Mouse (Mus musculus) ovary, adult 18-20 months (tissue): Measurements from ENCODE around the gene R3hdm4.
"Not testable (repeated sequence)": the region's sequence is repeated elsewhere in the genome, so short reads cannot be mapped to it uniquely, and the experiment has no call there.

Source experiments
- DNase-seq: peaks from one replicate; pipeline ENCODE4 v3.0.0; 2022; ENCODE audit warnings: low spot score, mixed read lengths

R3hdm4 gene

GRCm38 (mm10) chr10:79920958-79921535 lies at the start of gene R3hdm4:
TSS of gene R3hdm4 (minus strand) at chr10:79921208.
- DNase-seq: no peak

DNA sequence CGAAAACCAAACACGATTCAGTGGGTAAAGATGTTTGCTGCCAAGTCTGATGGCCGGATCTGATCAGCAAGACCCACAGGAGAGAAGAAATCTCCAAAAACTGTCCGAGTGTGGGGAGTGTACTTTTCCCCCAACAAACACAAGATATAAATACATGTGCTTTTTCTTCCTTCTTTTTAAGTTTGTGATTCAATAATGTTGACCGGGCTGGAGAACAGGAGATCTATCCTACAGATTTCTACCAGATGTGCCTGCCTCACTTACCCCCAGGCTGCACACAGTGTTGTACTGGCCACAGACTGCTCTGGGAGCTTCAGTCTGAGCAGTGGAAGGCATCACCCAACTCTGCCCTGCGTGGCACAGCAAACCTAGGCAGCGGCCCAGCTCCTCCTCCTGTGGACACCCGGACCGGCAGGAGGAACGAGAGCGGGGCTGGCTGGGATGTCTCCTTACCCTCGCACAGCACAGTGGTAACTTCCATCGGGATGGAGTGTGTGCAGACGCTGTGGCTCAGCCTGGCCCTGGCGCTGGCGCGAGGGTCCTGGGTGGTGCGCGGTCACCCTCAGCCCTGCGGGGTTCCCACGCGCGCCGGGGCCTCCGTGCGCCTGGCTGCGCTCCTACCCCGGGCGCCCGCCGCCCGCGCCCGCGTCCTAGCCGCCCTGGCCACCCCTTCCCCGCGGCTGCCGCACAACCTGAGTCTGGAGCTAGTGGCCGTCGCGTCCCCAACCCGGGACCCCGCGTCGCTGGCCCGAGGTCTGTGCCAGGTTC lies 49.6 kb upstream of the R3hdm4 start, which contains the start of gene Grin3b:
Gene Grin3b (plus strand): TSS at position 301 of the 768 bp plus-strand sequence.
- DNase-seq: no peak

DNA sequence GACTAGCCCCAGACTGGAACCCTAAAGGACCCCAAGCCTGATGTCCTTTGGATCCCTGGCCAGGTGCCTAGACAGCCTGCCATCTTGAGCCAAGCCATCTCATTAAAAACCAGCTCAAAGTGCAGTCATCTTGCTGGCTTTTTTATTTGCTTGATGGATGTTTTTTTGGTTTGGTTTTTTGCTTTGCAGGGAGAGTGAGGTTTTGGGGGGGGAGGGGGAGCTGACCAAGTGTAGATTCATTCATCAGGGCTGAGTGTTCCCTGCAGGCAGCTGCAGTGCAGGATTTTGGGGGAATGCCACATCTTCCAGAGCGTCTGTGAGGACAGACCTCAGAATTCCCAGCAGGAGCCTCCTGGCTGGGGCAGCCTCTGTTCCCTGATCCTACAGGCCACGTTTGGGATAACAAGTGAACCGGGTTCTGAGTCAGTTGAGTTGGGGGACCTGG lies 48.1 kb upstream of the R3hdm4 start:
- no peak for DNase-seq

DNA sequence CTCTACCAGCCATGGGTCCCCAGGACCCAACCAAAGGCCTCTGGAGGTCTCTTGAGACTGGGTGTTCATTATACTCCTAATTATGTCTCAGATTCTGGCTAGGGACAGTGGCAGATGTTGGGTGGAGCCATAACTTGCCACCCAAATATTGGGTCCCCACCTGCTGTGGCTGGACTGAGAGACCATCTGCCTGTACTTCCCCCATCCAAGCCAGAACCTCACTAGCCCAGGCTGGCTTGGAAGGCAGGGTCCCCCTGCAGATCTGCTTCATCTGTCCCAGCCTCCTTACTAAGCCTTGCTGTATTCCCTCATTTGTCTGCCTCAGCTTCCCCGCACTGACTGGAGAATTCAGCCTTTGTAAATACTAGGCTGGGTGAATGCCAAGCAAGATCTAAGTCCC lies 47.2 kb upstream of the R3hdm4 start:
- DNase-seq: no peak

DNA sequence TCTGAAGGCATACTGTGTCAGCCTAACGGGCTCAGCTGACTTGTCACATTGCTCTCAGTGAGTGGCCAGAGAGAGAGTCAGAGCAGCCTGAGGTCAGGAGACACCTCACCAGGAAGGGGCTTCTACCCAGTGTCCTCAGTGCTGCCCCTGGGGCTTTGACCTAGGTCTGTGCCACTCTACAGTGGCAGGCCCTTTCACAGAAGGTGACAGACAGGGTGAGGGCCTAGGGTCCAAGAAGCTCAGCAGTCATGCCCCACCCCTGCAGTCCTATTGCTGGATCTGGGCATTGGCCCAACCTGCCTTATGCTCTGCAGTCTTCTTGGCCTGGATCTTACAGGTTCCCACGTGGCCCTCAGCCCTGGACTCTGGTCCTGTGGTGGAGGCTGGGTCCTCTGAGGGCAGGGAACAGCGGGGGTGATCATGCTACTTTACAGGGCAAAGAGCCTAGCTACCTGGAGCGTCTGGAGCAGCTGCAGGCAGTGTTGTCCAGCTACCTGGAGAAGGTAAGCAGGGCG lies 45.9 kb upstream of the R3hdm4 start:
- no peak for DNase-seq

DNA sequence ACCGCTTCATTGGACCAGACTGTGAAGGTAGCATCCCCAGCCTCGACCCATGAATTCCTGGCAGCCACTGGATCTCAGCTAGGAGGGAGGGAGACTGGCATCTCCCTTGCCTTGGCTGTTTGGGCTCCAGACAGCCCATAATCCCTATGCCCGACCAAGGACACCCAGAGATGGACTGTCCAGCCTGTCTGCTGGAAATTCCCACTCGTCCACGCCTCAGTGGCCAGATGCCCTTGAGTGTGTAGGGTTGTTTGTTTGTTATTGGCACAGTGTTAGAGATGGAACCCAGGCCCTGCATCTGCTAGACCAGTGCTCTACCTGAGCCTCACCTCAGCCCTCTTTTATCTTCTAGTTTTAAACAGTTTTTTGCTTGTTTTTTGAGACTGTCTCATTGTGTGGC lies 44.3 kb upstream of the R3hdm4 start:
- no peak for DNase-seq

DNA sequence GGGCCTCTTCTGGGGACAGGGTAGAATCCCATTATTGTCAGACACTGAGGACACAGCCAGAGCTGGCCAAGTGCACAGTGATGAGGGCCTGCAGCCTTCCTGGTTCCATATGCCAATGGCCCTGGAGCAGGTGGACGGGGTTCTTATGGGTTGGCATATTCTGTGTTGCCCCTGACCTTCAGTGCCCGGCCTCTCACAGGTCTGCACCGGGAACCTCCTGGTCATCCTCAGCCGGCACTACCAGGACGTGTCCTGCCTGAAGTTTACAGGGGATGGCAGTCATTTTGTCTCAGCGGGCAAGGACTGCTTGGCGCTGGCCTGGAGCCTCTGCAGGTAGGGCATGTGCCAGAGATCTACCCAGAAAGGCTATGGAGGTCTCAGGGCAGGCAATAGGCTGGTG lies 43.7 kb upstream of the R3hdm4 start:
- no peak for DNase-seq

- no peak for DNase-seq
These were observed 39.8 kb upstream of the R3hdm4 start for GRCm38 (mm10) chr10:79960671-79961294.

DNA sequence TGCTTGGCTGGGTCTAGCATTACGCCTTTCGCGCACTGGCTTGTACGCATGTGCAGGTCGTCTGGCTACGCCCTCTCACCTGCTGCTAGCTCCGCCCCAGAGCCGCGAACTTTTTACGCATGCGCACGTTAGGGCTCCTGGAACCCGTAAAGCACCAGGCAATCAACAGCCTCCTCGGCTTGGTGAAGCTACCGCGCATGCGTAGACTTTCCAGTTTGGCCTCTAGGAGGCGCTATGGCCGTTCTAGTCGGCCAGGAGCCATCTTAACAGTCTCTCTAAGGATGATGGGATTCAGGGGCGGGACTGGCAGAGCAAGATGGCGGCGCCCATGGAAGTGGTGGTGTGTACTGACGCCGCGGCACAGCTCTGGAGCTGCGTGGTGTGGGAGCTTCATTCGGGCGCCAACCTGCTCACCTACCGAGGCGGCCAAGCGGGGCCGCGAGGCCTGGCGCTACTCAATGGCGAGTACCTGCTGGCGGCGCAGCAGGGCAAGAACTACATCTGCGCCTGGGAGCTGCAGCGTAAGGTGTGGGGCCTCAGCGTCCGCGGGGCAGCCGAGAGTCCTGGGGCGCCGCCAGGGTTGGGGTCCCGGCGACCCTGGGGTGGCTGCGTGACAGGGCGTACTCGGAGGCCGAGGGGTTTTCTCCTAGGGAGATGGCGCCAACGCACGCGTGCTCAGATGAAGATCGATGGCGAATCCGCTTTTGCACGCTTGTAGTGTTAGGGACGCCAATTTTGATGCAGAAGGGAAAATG lies 39.0 kb upstream of the R3hdm4 start, which contains the start of gene Wdr18:
Gene Wdr18 (plus strand): TSS at position 306 of the 755 bp plus-strand sequence.
- DNase-seq: peak; percentile 99

- not testable (repeated sequence) for DNase-seq
These were observed 38.4 kb upstream of the R3hdm4 start for GRCm38 (mm10) chr10:79959412-79959811.

GRCm38 (mm10) chr10:79958140-79958816 lies 37.3 kb upstream of the R3hdm4 start:
- DNase-seq: peak; percentile 63

GRCm38 (mm10) chr10:79956643-79957154 lies 35.7 kb upstream of the R3hdm4 start:
- DNase-seq: no peak

GRCm38 (mm10) chr10:79955691-79956090 lies 34.7 kb upstream of the R3hdm4 start:
- DNase-seq: no peak

- no peak for DNase-seq
These were observed 32.9 kb upstream of the R3hdm4 start for GRCm38 (mm10) chr10:79953946-79954345.

DNA sequence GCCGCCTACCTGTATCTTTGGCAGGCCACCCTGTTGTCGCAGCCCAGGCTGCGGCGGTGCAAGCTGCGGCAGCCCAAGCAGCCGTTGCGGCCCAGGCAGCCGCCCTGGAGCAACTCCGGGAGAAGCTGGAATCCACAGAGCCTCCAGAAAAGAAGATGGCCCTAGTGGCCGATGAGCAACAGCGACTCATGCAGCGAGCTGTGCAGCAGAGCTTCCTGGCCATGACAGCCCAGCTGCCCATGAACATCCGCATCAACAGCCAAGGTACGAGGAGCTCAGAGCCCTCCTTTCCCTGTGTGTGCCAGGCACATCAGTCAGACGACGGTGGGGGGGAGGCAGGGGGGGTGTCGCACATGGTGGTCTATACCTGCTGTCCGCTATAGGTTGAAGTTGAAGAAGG lies 29.7 kb upstream of the R3hdm4 start:
- no peak for DNase-seq

DNA sequence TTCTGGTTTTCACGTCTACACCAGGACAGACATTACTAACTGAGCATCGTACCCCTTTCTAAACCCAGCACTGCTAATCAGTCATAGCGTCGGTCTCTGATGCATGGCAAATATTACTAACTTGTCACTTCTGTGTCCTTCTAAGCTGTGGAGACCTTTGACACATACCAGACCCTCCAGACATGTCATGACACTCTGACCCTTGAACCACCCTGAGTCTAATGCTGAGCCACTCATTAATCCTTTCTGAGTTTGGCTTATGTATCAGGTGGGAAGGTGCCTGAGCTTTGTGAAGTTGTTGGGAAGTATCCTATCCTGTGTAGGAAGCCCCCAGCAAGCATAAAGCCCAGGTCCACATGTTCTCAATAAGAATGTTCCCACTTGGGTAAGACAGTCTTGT lies 28.9 kb upstream of the R3hdm4 start:
- DNase-seq: no peak

- DNase-seq: no peak
These were observed 26.5 kb upstream of the R3hdm4 start for GRCm38 (mm10) chr10:79947502-79947901.

GRCm38 (mm10) chr10:79946752-79947322 lies 25.8 kb upstream of the R3hdm4 start:
- DNase-seq: no peak

DNA sequence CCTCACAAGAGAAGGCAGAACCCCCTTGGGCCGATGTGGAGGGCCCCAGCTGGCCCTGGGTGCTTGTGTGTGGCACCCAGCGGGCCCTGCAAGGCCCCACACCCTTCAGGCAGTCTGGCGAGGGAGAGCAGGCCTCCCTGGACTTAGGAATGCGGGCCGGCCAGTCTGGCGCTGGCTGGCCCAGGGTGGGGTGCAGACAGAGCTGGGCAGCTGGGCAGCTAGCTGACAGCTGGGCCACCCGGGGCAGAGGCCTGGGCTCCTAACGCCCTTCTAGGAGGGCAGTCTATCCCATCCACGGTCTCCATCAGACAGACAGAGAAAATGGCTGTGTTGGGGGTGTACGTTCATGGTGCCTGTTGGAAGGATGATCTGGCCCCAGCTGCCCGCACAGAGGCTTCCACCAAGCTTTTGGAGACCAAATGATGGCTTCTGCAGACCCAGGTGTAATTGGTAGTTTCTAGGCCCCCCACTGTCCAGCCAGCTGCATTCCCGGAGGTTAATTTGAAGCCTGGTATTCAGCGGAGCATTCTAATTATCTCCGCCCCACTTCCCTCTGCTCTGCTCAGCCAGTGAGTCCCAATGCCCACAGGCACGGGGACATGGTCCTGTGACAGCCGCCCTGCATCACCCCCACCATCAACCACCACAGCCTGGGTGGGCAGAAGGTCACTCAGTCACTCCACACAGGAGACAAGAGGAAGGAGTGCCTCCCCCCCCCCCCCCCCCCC lies 24.7 kb upstream of the R3hdm4 start:
- no peak for DNase-seq

GRCm38 (mm10) chr10:79943471-79943901 lies 22.5 kb upstream of the R3hdm4 start:
- DNase-seq: no peak
